Mouse (Mus musculus): Measurements from ENCODE around the gene Slc37a4. TPM values are rescaled to one million over a fixed set of nuclear protein-coding genes. Genes with fewer than 3 reads are reported as not detected.
"Not testable (repeated sequence)": the region's sequence is repeated elsewhere in the genome, so short reads cannot be mapped to it uniquely, and the experiment has no call there.

The Slc37a4 gene
- 31.4 and 36.4 TPM in 2 replicates for polyA plus RNA-seq (2015; fragmentation: Nextera tagmentation; extraction: Ambion mirVana)

DNA sequence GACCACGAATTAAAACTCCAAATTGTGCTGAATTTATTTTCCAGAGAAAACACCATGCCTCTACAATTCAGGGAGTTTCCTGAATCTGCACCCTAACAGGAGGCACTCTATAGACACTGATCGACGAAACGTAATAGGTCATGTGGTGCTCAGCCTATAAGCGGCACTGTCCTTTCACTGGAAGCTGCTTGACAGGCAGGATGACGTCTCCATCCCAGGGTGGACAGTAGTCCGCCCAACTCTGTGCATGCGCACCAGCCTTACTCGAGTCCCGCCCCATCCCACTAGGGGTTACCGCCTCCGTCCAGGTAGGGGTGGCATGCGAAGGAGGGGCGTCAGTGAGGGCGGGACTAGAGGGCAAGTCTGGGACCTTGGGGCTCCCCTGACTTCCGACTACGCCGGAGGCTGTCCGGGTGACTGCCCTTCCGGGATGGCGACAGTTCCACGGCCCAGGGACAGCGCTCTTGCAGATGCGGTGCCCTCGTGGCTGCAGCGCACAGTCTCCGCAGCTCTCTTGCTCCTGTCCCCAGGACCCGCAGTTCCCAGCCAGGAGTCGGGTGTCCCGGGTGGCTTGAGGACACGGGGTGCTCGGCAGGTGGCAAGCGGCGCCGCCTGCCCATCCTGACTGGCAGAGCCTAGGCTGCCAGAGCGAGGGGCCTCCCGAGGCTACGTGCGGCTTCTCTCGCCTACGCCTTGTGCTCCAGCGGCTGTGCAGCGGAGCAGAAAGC lies at the start of gene Slc37a4:
TSS of gene Slc37a4 (plus strand) at position 169 of the 728 bp plus-strand sequence.
- H3K27me3 ChIP-seq (replicated peaks): no peaks in the 10 kb centered on the region
- H3K4me3 ChIP-seq: peak within 1 kb of the TSS; percentile 80
- under 1% methylated on average over 43 of the region's 43 CpGs for WGBS
- no peaks in the 10 kb centered on the region for H3K9me3 ChIP-seq
- H3K36me3 ChIP-seq: peaks cover 44% of the 10 kb centered on the region
- peak within 1 kb of the TSS; percentile 91 for H3K27ac ChIP-seq (replicated peaks)
- H3K9ac ChIP-seq: peak within 1 kb of the TSS; percentile 94
- H3K4me2 ChIP-seq: peak within 1 kb of the TSS; percentile 86
- peaks cover 45% of the 10 kb centered on the region for H3K4me1 ChIP-seq
- peak; percentile 99 for ATAC-seq (ENCODE audit: extremely low read depth, insufficient number of reproducible peaks, low FRiP score, low TSS enrichment)

DNA sequence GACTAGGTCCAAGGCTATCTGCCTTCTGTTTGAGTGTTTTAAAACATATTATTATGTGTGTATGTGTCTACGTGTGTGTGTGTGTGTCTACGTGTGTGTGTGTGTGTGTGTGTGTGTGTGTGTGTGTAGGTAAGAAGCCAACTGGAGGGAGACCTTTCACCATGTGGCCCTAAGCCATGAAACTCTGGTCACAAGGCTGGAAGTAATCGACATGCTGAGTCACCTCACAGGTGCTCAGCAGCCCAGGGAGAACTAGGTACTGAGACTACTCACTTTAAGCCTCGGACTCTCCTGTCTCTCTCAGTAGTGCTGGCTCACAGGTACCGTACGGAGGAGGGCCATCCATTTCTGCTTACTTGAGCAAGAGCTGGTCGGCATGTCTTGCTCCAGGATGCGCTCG lies 49.5 kb upstream of the Slc37a4 start:
- Histone ChIP-seq H3K36me3 (peaks cover 59% of the 10 kb centered on the region), H3K4me1 (peaks cover 19% of the 10 kb centered on the region), H3K4me3 (no peak overlapping the region), H3K9me3 (no peaks in the 10 kb centered on the region), H3K9ac (no peak overlapping the region), H3K27me3 (replicated peaks) (no peaks in the 10 kb centered on the region), H3K4me2 (no peak overlapping the region), H3K27ac (replicated peaks) (no peak overlapping the region)
- WGBS: 92% methylated on average over 9 of the region's 9 CpGs
- ATAC-seq (ENCODE audit: extremely low read depth, insufficient number of reproducible peaks, low FRiP score, low TSS enrichment): no peak

DNA sequence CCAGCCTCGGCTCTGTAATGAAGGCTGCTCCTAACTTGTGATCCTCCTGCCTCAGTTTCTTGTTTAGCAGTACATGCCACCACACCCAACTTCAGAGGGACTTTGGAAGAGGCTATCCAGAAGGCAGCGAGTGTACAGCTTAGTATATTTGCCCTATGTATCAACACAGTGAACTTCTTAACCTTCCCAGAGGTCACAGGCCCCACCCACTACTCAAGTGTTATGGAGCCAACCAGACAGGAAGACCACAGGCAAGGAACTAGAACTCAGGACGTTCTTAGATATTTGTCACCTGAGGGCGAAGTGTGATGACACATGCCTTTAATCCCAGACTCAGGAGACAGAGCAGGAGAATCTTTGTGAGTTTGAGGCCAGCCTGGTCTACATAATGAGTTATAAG lies 49.0 kb upstream of the Slc37a4 start:
- Histone ChIP-seq H3K9me3 (no peaks in the 10 kb centered on the region), H3K27ac (replicated peaks) (no peak overlapping the region), H3K4me1 (peaks cover 14% of the 10 kb centered on the region), H3K9ac (no peak overlapping the region), H3K36me3 (peaks cover 63% of the 10 kb centered on the region), H3K27me3 (replicated peaks) (no peaks in the 10 kb centered on the region), H3K4me3 (no peak overlapping the region), H3K4me2 (no peak overlapping the region)
- 83% methylated on average over 4 of the region's 4 CpGs for WGBS
- ATAC-seq (ENCODE audit: extremely low read depth, insufficient number of reproducible peaks, low FRiP score, low TSS enrichment): no peak

DNA sequence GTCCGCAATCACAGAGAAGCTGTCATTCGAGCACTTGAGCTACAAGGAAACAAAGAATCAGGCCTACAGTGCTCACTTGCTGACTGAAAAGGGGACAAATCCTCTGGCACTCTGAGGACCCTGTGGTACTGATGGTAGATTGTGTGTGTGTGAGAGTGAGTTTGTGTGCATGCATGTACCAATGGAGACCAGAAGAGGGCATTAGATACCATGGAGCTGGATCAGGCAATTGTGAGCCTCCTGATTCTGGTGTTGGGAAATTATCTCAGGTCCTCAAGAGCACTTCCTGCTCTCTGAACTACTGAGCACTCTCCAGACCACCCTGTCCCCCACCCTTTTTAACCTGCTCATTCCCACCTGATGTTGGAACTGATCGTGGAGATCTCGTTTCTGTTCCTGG lies 48.1 kb upstream of the Slc37a4 start:
- 91% methylated on average over 4 of the region's 4 CpGs for WGBS
- no peaks in the 10 kb centered on the region for H3K9me3 ChIP-seq
- ATAC-seq (ENCODE audit: extremely low read depth, insufficient number of reproducible peaks, low FRiP score, low TSS enrichment): no peak
- peaks cover 73% of the 10 kb centered on the region for H3K36me3 ChIP-seq
- no peak overlapping the region for H3K4me3 ChIP-seq
- H3K4me1 ChIP-seq: peaks cover 7% of the 10 kb centered on the region; the same call in 1 of the 2 replicates
- no peak overlapping the region for H3K9ac ChIP-seq
- H3K27ac ChIP-seq (replicated peaks): no peak overlapping the region
- no peaks in the 10 kb centered on the region for H3K27me3 ChIP-seq (replicated peaks)
- H3K4me2 ChIP-seq: no peak overlapping the region

DNA sequence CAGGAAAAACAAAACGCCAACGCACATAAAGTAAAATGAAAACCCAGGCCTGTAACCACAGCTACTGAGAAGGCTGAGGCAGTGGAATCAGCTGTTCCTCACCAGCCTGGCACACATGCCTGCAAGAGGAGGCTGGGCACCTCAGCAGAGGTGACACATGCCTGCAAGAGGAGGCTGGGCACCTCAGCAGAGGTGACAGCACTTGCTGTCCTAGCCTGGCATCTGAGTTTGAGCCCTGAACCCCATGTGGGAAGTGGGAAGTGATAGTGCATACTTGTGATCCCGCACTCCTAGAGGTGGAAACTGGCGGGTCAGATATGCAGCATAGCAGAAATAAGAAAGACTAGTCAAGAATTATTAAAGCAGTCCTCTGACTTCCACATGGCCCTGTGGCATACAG lies 45.3 kb upstream of the Slc37a4 start:
- ATAC-seq (ENCODE audit: extremely low read depth, insufficient number of reproducible peaks, low FRiP score, low TSS enrichment): no peak
- Histone ChIP-seq H3K4me2 (no peak overlapping the region), H3K27ac (replicated peaks) (no peak overlapping the region), H3K4me3 (no peak overlapping the region), H3K9me3 (no peaks in the 10 kb centered on the region), H3K27me3 (replicated peaks) (no peaks in the 10 kb centered on the region), H3K4me1 (no peaks in the 10 kb centered on the region), H3K9ac (no peak overlapping the region), H3K36me3 (peaks cover 100% of the 10 kb centered on the region)
- 90% methylated on average over 4 of the region's 4 CpGs for WGBS

DNA sequence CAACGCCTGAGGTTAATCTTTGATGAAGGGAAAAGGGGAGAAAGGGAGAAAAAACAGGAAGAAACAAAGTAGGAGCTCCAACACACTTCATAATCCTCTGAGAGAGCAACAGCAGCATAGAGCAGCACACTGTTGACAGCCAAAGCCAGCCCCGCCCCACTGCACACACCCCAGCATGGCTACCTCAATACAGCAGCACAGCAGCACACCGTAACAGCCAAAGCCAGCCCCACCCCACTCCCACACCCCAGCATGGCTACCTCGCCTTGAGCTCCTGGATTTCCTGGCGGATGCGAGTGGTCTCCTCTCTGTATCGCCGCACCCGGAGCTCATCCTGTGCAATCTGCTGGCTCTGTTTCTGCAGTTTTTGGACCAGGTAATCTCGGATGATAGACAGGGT lies 44.3 kb upstream of the Slc37a4 start:
- Histone ChIP-seq H3K4me1 (no peaks in the 10 kb centered on the region), H3K9ac (no peak overlapping the region), H3K27ac (replicated peaks) (no peak overlapping the region), H3K4me2 (no peak overlapping the region), H3K9me3 (no peaks in the 10 kb centered on the region), H3K4me3 (no peak overlapping the region), H3K27me3 (replicated peaks) (no peaks in the 10 kb centered on the region), H3K36me3 (peaks cover 99% of the 10 kb centered on the region)
- ATAC-seq (ENCODE audit: extremely low read depth, insufficient number of reproducible peaks, low FRiP score, low TSS enrichment): no peak
- WGBS: 88% methylated on average over 10 of the region's 10 CpGs

DNA sequence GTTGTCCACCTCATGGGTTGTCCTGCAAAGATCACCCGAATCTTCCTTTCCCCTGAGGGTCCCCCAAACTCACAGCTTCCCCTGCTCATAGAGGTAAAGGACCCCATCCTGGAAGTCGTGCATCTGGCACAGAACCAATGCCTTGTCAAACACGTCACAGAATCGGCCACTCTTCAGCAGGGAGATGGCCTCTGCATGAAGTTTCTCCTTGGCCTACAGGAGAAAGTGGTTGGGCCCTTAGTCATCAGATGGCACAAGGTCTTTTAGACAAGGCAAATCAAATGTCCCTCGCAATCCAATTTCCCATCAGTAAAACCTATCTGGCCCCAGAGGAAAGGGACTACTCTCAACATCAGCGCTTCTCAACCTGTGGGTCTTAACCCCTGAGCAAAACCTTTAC lies 43.5 kb upstream of the Slc37a4 start:
- Histone ChIP-seq H3K27ac (replicated peaks) (no peak overlapping the region), H3K36me3 (peaks cover 99% of the 10 kb centered on the region), H3K9me3 (no peaks in the 10 kb centered on the region), H3K27me3 (replicated peaks) (no peaks in the 10 kb centered on the region), H3K4me2 (no peak overlapping the region), H3K4me1 (no peaks in the 10 kb centered on the region), H3K9ac (no peak overlapping the region), H3K4me3 (no peak overlapping the region)
- 86% methylated on average over 6 of the region's 6 CpGs for WGBS
- no peak for ATAC-seq (ENCODE audit: extremely low read depth, insufficient number of reproducible peaks, low FRiP score, low TSS enrichment)

DNA sequence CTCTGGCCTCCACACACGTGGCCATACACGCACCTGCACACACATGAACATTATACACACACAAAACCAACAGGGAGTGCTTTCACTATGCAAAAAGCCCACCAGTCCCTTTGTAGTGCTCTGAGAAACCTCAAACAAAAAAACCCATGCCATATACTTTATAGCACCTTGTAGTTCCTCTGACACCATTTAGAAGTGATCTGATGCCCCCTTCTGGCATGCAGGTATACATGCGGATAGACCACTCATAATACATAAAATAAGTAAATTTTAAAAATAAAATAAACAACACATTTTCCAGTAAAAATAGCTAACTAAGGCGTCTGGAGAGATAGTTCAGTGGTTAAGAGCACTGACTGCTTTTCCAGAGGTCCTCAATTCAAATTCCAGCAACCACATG lies 39.4 kb upstream of the Slc37a4 start:
- ATAC-seq (ENCODE audit: extremely low read depth, insufficient number of reproducible peaks, low FRiP score, low TSS enrichment): no peak

DNA sequence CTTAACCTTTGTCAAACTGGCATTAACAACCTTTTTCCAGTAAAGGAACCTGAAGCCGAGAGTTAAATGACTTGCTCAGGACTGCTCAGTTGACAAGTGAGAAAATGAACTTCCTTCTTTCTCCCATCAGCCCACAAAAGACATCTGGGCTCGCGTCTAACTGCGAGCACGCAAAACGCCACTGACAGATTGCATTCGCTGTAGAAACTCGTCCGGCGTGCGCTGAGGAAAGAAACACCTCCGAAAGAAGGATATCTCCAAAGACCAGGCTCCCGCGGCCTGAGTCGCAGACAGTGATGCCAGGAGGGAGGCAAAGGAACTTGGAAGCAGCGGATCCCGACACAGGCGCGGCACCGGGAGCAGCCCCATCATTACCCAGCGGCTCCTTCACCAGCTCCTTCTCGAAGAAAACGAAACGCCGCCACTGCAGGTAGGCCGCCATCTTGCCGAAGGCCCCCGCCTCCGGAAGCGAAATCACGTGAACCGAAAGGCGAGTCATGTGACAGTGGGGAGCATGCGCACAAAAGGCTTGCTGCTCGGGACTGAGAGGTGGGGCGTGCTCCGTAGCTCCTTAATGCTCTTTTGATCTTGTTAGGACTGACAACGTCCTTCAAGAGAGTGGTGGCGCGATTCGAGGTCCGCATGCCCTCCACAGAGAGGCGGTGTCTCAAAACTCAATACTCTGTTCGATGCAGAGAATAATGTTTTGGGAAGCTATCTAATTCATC lies 35.3 kb upstream of the Slc37a4 start, which contains the start of gene Vps11:
TSS of gene Vps11 (minus strand) at position 481 of the 728 bp plus-strand sequence.
- Histone ChIP-seq H3K4me1 (peaks cover 7% of the 10 kb centered on the region), H3K9me3 (no peaks in the 10 kb centered on the region), H3K36me3 (peaks cover 34% of the 10 kb centered on the region), H3K27ac (replicated peaks) (peak within 1 kb of the TSS; percentile 84), H3K27me3 (replicated peaks) (no peaks in the 10 kb centered on the region), H3K4me3 (peak within 1 kb of the TSS; percentile 97), H3K9ac (peak within 1 kb of the TSS; percentile 94), H3K4me2 (peak within 1 kb of the TSS; percentile 76)
- under 1% methylated on average over 44 of the region's 44 CpGs for WGBS
- peak; percentile 84 for ATAC-seq (ENCODE audit: extremely low read depth, insufficient number of reproducible peaks, low FRiP score, low TSS enrichment)

More for the DNA sequence above, 39.4 kb upstream of the Slc37a4 start:
- Histone ChIP-seq H3K4me3 (no peak overlapping the region), H3K4me1 (peaks cover 7% of the 10 kb centered on the region), H3K9ac (no peak overlapping the region), H3K4me2 (no peak overlapping the region), H3K27me3 (replicated peaks) (no peaks in the 10 kb centered on the region), H3K9me3 (no peaks in the 10 kb centered on the region), H3K36me3 (peaks cover 75% of the 10 kb centered on the region), H3K27ac (replicated peaks) (no peak overlapping the region)
- WGBS: 74% methylated on average over 4 of the region's 4 CpGs

DNA sequence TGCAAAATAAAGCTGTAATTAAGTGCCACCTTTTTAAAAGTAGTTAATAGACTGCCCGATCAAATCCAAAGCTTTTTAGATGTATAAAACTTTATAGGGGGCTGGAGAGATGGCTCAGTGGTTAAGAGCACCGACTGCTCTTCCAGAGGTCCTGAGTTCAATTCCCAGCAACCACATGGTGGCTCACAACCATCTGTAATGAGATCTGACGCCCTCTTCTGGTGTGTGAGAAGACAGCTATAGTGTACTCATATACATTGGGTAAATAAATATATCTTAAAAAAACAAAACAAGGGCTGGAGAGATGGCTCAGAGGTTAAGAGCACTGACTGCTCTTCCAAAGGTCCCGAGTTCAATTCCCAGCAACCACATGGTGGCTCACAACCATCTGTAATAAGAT lies 34.7 kb upstream of the Slc37a4 start:
- peak overlapping the region; percentile 94 for H3K9ac ChIP-seq
- H3K4me3 ChIP-seq: peak overlapping the region; percentile 97
- peak overlapping the region; percentile 76 for H3K4me2 ChIP-seq
- peak overlapping the region; percentile 84 for H3K27ac ChIP-seq (replicated peaks)
- not testable (repeated sequence) for H3K4me1 ChIP-seq; H3K9me3 ChIP-seq; ATAC-seq (ENCODE audit: extremely low read depth, insufficient number of reproducible peaks, low FRiP score, low TSS enrichment); H3K27me3 ChIP-seq (replicated peaks)
- peaks cover 28% of the 10 kb centered on the region for H3K36me3 ChIP-seq
- 37% methylated on average over 4 of the region's 4 CpGs for WGBS

DNA sequence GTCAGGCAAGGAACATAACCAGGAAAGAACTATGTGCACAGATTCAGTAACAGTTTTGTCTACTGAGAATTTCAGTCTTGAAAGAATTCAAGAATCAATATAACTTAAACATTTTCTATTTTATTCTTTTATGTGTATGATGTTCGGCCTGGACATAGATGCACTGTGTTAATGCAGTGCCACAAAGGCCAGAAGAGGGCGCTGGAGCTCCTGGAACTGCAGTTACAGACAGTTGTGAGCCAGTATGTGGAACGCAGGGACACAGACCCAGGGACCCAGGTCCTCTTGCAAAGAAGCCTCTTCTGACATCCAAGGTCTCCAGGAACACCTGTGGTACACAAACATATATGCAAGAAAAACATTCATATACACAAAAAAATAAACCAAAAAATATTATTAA lies 32.2 kb upstream of the Slc37a4 start:
- no peaks in the 10 kb centered on the region for H3K27me3 ChIP-seq (replicated peaks)
- ATAC-seq (ENCODE audit: extremely low read depth, insufficient number of reproducible peaks, low FRiP score, low TSS enrichment): no peak
- H3K27ac ChIP-seq (replicated peaks): no peak overlapping the region
- no peaks in the 10 kb centered on the region for H3K9me3 ChIP-seq
- H3K4me1 ChIP-seq: peaks cover 7% of the 10 kb centered on the region
- peaks cover 5% of the 10 kb centered on the region for H3K36me3 ChIP-seq
- no peak overlapping the region for H3K4me2 ChIP-seq
- H3K4me3 ChIP-seq: no peak overlapping the region
- WGBS: 60% methylated on average over 3 of the region's 3 CpGs
- no peak overlapping the region for H3K9ac ChIP-seq
